Mouse (Mus musculus): ENCODE results near the gene Vcl.
A peak's percentile ranks its signal among the peaks of the same experiment; 100 is the strongest.

DNA sequence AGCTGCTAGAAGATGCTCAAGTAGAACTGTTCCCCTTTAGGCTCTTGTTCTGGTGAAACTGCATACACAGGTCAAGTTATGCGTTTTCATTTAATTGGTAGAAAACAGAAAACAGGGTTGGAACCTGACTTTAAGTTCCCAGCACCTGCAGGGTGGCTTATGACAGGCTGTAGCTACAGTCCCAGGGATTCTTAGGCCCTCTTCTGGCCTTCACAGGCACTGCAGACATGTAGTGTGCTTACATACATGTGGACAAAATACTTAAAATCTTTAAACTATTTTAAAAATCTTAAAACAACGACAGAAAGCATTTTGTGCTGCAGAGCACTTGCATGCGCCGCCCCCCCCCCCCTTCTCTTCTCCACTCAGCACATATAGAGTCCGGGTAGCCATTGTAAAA is 140.4 kb downstream of the Vcl start:
- TF ChIP-seq POLR2A (IDR thresholded peaks at IDR 0.05; ENCODE audit: extremely low read depth, insufficient read depth, low read length) = no peak
- peak; percentile 32; the same call in 1 of the 2 replicates for TF ChIP-seq CTCF (IDR thresholded peaks at IDR 0.05; ENCODE audit: low read depth, low read length)
